Mouse (Mus musculus) CH12.LX (cell line): ENCODE results near the gene Gm10037. TPM values are rescaled to one million over a fixed set of nuclear protein-coding genes. Genes with fewer than 3 reads are reported as not detected.
A peak's percentile ranks its signal among the peaks of the same experiment; 100 is the strongest.

Source experiments
- DNase-seq: peaks from one replicate; pipeline ENCODE4 v3.0.0-alpha.2; 2013; ENCODE audit errors: extremely low read depth
- H3K27ac ChIP-seq: 2 replicates; pipeline ENCODE4 v1.5.1; 2012; ENCODE audit warnings: low read depth, mild to moderate bottlenecking, control low read depth, moderate library complexity; ENCODE audit not compliant: insufficient read depth
- H3K27me3 ChIP-seq: replicated peaks from 2 replicates; pipeline ENCODE3; 2012; ENCODE audit warnings: inconsistent platforms
- H3K36me3 ChIP-seq, 2 experiments: replicated peaks in 1 of 2; 2 replicates each; pipeline versions ENCODE3 to v1.6.1; 2012; ENCODE audit warnings: inconsistent platforms in 1 of 2, low read length in 1 of 2, mild to moderate bottlenecking in 1 of 2, mixed read lengths in 1 of 2, moderate library complexity in 1 of 2; ENCODE audit not compliant: control insufficient read depth in 1 of 2, insufficient read depth in 1 of 2
- H3K4me1 ChIP-seq, 2 experiments: 2 replicates each; pipeline ENCODE4 v1.6.1; 2012; ENCODE audit warnings: inconsistent platforms in 1 of 2, moderate library complexity in 1 of 2; ENCODE audit not compliant: insufficient read depth in 2 of 2, control insufficient read depth in 1 of 2
- H3K4me2 ChIP-seq: 2 replicates; pipeline ENCODE4 v1.6.1; 2012; ENCODE audit warnings: low read depth, mild to moderate bottlenecking, control low read depth; ENCODE audit not compliant: poor library complexity, insufficient read depth, severe bottlenecking
- H3K4me3 ChIP-seq, 3 experiments: fragments of 150-350 bp in 1 of 3; sonication (generic) in 1 of 3; replicated peaks in 1 of 3; 2 replicates each; pipeline versions ENCODE3 to v1.5.1; 2011 to 2012; ENCODE audit warnings: low read depth in 2 of 3, low read length in 2 of 3, mild to moderate bottlenecking in 2 of 3, moderate library complexity in 2 of 3, control low read depth in 1 of 3, improper control_type of control experiment in 1 of 3, inconsistent platforms in 1 of 3, mixed read lengths in 1 of 3; ENCODE audit not compliant: poor library complexity in 1 of 3
- H3K79me2 ChIP-seq: replicated peaks from 2 replicates; pipeline ENCODE4 v1.6.1; 2012; ENCODE audit warnings: mild to moderate bottlenecking, moderate library complexity; ENCODE audit not compliant: control insufficient read depth, poor library complexity, insufficient read depth, severe bottlenecking; ENCODE audit errors: extremely low read depth
- H3K9ac ChIP-seq: 2 replicates; pipeline ENCODE4 v1.6.1; 2012; ENCODE audit warnings: low read depth, mild to moderate bottlenecking, control low read depth, moderate library complexity; ENCODE audit not compliant: insufficient read depth
- H3K9me3 ChIP-seq: replicated peaks from 2 replicates; pipeline ENCODE3; 2012; ENCODE audit warnings: low read length, inconsistent platforms, mixed read lengths
- CHD1 ChIP-seq: IDR thresholded peaks from 2 replicates; pipeline ENCODE4 v1.6.1; 2012; ENCODE audit warnings: low read depth, low read length, improper control_type of control experiment, inconsistent platforms
- CHD2 ChIP-seq: IDR thresholded peaks from 2 replicates; pipeline ENCODE4 v1.6.1; 2011; ENCODE audit warnings: low read length, improper control_type of control experiment
- E2F4 ChIP-seq: IDR thresholded peaks from 2 replicates; pipeline ENCODE4 v1.6.1; 2011; ENCODE audit warnings: low read depth, low read length, improper control_type of control experiment; ENCODE audit not compliant: insufficient replicate concordance
- ELF1 ChIP-seq: IDR thresholded peaks from 2 replicates; pipeline ENCODE4 v1.6.1; 2014; ENCODE audit warnings: low read depth, mild to moderate bottlenecking, inconsistent platforms, low read length, improper control_type of control experiment
- ETS1 ChIP-seq: conservative IDR thresholded peaks from 2 replicates; pipeline ENCODE4 v1.6.1; 2012; ENCODE audit warnings: low read depth, mild to moderate bottlenecking, inconsistent platforms, low read length, improper control_type of control experiment, moderate library complexity
- GABPA ChIP-seq: IDR thresholded peaks from 2 replicates; pipeline ENCODE4 v1.6.1; 2012; ENCODE audit warnings: low read depth, low read length, improper control_type of control experiment, inconsistent platforms; ENCODE audit not compliant: insufficient replicate concordance
- HCFC1 ChIP-seq: IDR thresholded peaks from 2 replicates; pipeline ENCODE4 v1.6.1; 2012; ENCODE audit warnings: low read depth, mild to moderate bottlenecking, inconsistent platforms, low read length, improper control_type of control experiment
- JUN ChIP-seq: IDR thresholded peaks from 2 replicates; pipeline ENCODE4 v1.6.1; 2011; ENCODE audit warnings: low read depth, mild to moderate bottlenecking, low read length, improper control_type of control experiment, moderate library complexity; ENCODE audit not compliant: insufficient read depth
- JUND ChIP-seq: conservative IDR thresholded peaks from 2 replicates; pipeline ENCODE4 v1.6.1; 2011; ENCODE audit warnings: low read depth, low read length, improper control_type of control experiment
- KAT2A ChIP-seq: IDR thresholded peaks from 2 replicates; pipeline ENCODE4 v1.6.1; 2012; ENCODE audit warnings: low read length, improper control_type of control experiment, inconsistent platforms; ENCODE audit not compliant: insufficient replicate concordance
- MAX ChIP-seq: IDR thresholded peaks from 2 replicates; pipeline ENCODE4 v1.6.1; 2011; ENCODE audit warnings: low read length, improper control_type of control experiment
- MAZ ChIP-seq: IDR thresholded peaks from 2 replicates; pipeline ENCODE4 v1.6.1; 2012; ENCODE audit warnings: low read depth, mild to moderate bottlenecking, inconsistent platforms, low read length, improper control_type of control experiment, moderate library complexity
- MEF2A ChIP-seq: IDR thresholded peaks from 2 replicates; pipeline ENCODE4 v1.6.1; 2014; ENCODE audit warnings: low read depth, mild to moderate bottlenecking, inconsistent platforms, low read length, improper control_type of control experiment, borderline replicate concordance
- MXI1 ChIP-seq: IDR thresholded peaks from 2 replicates; pipeline ENCODE4 v1.6.1; 2011; ENCODE audit warnings: mild to moderate bottlenecking, low read depth, low read length, improper control_type of control experiment
- MYC ChIP-seq: IDR thresholded peaks from 2 replicates; pipeline ENCODE4 v1.6.1; 2011; ENCODE audit warnings: low read depth, mild to moderate bottlenecking, improper control_type of control experiment, low read length
- NELFE ChIP-seq: IDR thresholded peaks from 2 replicates; pipeline ENCODE4 v1.6.1; 2011; ENCODE audit warnings: low read depth, low read length, improper control_type of control experiment
- NRF1 ChIP-seq: IDR thresholded peaks from 2 replicates; pipeline ENCODE4 v1.6.1; 2014; ENCODE audit warnings: low read depth, mild to moderate bottlenecking, inconsistent platforms, low read length, improper control_type of control experiment, moderate library complexity
- PAX5 ChIP-seq: IDR thresholded peaks from 2 replicates; pipeline ENCODE4 v1.6.1; 2012; ENCODE audit warnings: low read length, inconsistent platforms, mixed read lengths
- POLR2A ChIP-seq: IDR thresholded peaks from 2 replicates; pipeline ENCODE4 v1.6.1; 2011; ENCODE audit warnings: low read depth, mild to moderate bottlenecking, improper control_type of control experiment, low read length
- POLR2AphosphoS2 ChIP-seq: IDR thresholded peaks from 2 replicates; pipeline ENCODE4 v1.6.1; 2011; ENCODE audit warnings: low read depth, low read length, improper control_type of control experiment
- RAD21 ChIP-seq: IDR thresholded peaks from 2 replicates; pipeline ENCODE4 v1.6.1; 2011; ENCODE audit warnings: low read depth, mild to moderate bottlenecking, low read length, improper control_type of control experiment, moderate library complexity
- SIN3A ChIP-seq: IDR thresholded peaks from 2 replicates; pipeline ENCODE4 v1.6.1; 2012; ENCODE audit warnings: low read length, improper control_type of control experiment, inconsistent platforms
- TBP ChIP-seq: conservative IDR thresholded peaks from 2 replicates; pipeline ENCODE4 v1.6.1; 2011; ENCODE audit warnings: low read depth, low read length, improper control_type of control experiment
- UBTF ChIP-seq: IDR thresholded peaks from 2 replicates; pipeline ENCODE4 v1.6.1; 2012; ENCODE audit warnings: low read depth, mild to moderate bottlenecking, inconsistent platforms, low read length, improper control_type of control experiment, moderate library complexity
- USF1 ChIP-seq: IDR thresholded peaks from 2 replicates; pipeline ENCODE4 v1.6.1; 2014; ENCODE audit warnings: low read depth, mild to moderate bottlenecking, inconsistent platforms, low read length, improper control_type of control experiment
- ZC3H11A ChIP-seq: IDR thresholded peaks from 2 replicates; pipeline ENCODE4 v1.6.1; 2012; ENCODE audit warnings: low read depth, mild to moderate bottlenecking, inconsistent platforms, low read length, improper control_type of control experiment
- ZMIZ1 ChIP-seq: IDR thresholded peaks from 2 replicates; pipeline ENCODE4 v1.6.1; 2012; ENCODE audit warnings: low read depth, mild to moderate bottlenecking, inconsistent platforms, low read length, improper control_type of control experiment
- ZNF384 ChIP-seq: IDR thresholded peaks from 2 replicates; pipeline ENCODE4 v1.6.1; 2012; ENCODE audit warnings: low read depth, low read length, improper control_type of control experiment, inconsistent platforms
- dilution Hi-C: fragments of 300-500 bp; cut with MboI; formaldehyde crosslinking; loops from 2 replicates; pipeline ENCODE4 v1.14.3; 2020; ENCODE audit warnings: low sequenced_read_pairs; ENCODE audit not compliant: extremely low pct_unique_long_range_greater_than_20kb, extremely low pct_ligation_motif_present
- in situ Hi-C: fragments of 300-500 bp; cut with MboI; formaldehyde crosslinking; loops from 3 replicates; pipeline ENCODE4 v1.14.3; 2019; ENCODE audit warnings: low sequenced_read_pairs, low pct_ligation_motif_present, low pct_unique_long_range_greater_than_20kb, mixed read lengths
- polyA plus RNA-seq: library from polyadenylated mRNA; unstranded; fragments of >175 nt; gene quantifications from 2 replicates; pipeline ENCODE4 v1.2.1, GENCODE M21; 2012; ENCODE audit warnings: low read depth; ENCODE audit not compliant: insufficient read length
- total RNA-seq, 2 experiments: library from RNA; depleted of rRNA; stranded (reverse); fragments of 300-350 nt in 1 of 2; fragments of >200 nt in 1 of 2; gene quantifications; 2 replicates each; pipeline ENCODE4 v1.2.3; 2012 to 2014

Gene Gm10037
- total and polyA plus RNA-seq, 3 experiments, result not detected

DNA sequence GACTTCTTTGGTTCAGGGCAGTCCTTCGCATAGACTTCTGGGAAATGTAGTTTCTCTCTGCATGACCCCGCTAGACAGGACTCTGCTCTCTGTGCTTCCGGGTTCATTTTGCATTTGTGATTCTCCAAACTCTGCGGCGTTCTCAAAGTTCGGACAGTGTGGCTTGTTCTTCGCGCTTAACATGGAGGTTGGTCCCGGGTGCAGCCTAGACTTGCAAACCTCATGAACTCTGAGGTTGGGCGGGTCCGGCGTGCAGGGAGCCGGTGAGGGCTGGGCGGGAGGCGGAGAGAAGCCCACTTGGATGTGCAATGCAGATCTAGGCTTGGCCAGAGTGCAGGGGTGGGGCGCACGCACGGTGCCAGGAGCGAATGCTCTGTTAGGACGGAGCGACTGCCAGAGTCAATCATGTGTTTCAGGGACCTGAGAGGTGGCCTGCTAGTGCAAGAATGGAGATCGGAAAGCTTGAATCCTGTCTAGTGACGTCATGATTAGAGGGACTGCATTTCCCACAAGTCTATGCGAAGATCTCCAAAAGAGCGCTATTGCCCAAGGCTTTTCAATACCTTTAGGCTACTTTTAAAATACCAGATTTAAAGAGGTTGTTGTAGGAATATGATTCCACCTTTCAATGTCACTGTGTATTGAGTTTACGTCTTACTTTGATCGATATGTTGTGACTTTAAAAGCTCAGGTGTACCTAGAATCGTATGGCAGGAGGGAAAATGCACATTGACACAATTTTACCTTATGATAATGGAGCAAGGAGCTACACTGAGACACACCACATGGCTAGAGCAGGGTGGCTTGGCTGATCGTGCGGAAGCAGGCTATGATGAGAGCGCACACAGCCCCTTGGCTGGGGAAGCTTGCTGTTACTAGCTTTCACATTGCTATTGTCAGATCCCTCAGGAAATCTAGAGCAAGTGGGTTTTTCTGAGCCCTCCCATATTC, 16.9 kb upstream of the Gm10037 start, which contains the start of gene Zfp273 (continued):
- TF ChIP-seq ETS1 (0 out of 2 replicates have a peak, but pooled peaks have one; percentile 31), SIN3A (peak; percentile 55), ZC3H11A (no peak), UBTF (no peak), JUND (peak; percentile 73), ZNF384 (no peak), MAZ (no peak), JUN (0 out of 2 replicates have a peak, but pooled peaks have one; percentile 38), CHD2 (peak; percentile 76), NRF1 (0 out of 2 replicates have a peak, but pooled peaks have one; percentile 18), CHD1 (peak; percentile 44; the same call in 1 of the 2 replicates), HCFC1 (peak; percentile 91), POLR2AphosphoS2 (no peak), PAX5 (no peak), RAD21 (no peak), MAX (peak; percentile 62; the same call in 1 of the 2 replicates), MXI1 (no peak), GABPA (no peak; the same call in 1 of the 2 replicates), POLR2A (peak; percentile 41; the same call in 1 of the 2 replicates)

DNA sequence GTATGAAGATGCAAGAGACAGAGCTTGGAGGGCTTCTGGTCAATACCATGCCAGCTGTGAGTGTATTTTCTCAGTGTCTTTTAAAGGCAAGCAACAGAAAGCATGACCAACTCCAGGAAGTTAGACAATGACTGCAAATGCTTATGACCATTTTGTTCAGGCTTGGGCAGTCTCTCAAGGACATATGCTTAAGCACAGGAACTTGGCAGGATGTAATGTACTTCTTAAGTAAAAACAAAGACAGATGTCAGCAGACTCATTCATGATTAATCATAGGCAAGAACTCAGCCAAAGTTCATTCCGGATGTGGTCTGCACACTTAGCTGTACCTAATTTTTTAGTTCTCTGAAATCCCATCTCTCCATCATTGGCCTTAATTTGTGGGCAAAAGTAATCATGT, 12.3 kb upstream of the Gm10037 start:
- no peak for TF ChIP-seq ELF1
- no peak for TF ChIP-seq E2F4
- TF ChIP-seq SIN3A, result no peak
- TF ChIP-seq MEF2A, result no peak
- no peak for TF ChIP-seq NELFE
- TF ChIP-seq USF1, result no peak
- no peak for TF ChIP-seq RAD21
- no peak for TF ChIP-seq CHD1
- no peak for TF ChIP-seq MAZ
- no peak for TF ChIP-seq ZMIZ1
- no peak for TF ChIP-seq MYC
- TF ChIP-seq KAT2A, result no peak
- TF ChIP-seq UBTF, result no peak
- TF ChIP-seq TBP, result no peak
- no peak for TF ChIP-seq PAX5
- TF ChIP-seq POLR2A, result no peak
- no peak for TF ChIP-seq MAX
- no peak for TF ChIP-seq CHD2
- TF ChIP-seq, all 38 proteins: peak for 0
- H3K9me3 ChIP-seq, result no peaks in the 10 kb centered on the region
- no peak for DNase-seq
- H3K27ac ChIP-seq, result no peak overlapping the region
- dilution Hi-C loops (no loop called here), in situ Hi-C loops (no loop called here)
- H3K9ac ChIP-seq, result no peak overlapping the region
- H3K4me1 ChIP-seq, result no peaks in the 10 kb centered on the region
- H3K79me2 ChIP-seq, result no peaks in the 10 kb centered on the region
- H3K36me3 ChIP-seq, result peaks cover 2 to 4% of the 10 kb centered on the region in 2 experiments
- H3K27me3 ChIP-seq, result no peaks in the 10 kb centered on the region
- H3K4me2 ChIP-seq, result no peak overlapping the region
- no peak overlapping the region for H3K4me3 ChIP-seq
